Comparison of ENCODE assay signal across 28 mouse cellular contexts in genomic region chr9:47909051-47909450, GRCm38 (mm10).
DNase-seq lines count a peak whose midpoint lies in the region; ATAC-seq and TF ChIP-seq lines count a peak whose summit lies in the region.
"Had no signal": no experiment of that assay in that cellular context is flagged by ENCODE, and none has a peak within 500 bp of the region (broad histone marks: within the 10 kb centered on the region; RNA-seq: fewer than 3 reads in every experiment).

No protein-coding gene starts in this region.

- 73% methylated on average over 5 of the region's 5 CpGs for WGBS in hindbrain, embryonic 10.5 days
- WGBS in hindbrain, embryonic 11.5 days = 78% methylated on average over 5 of the region's 5 CpGs
- WGBS in midbrain, embryonic 10.5 days = 72% methylated on average over 5 of the region's 5 CpGs
- WGBS in midbrain, embryonic 13.5 days = 76% methylated on average over 5 of the region's 5 CpGs
- WGBS in embryonic facial prominence, embryonic 10.5 days = 62% methylated on average over 5 of the region's 5 CpGs
- 39% methylated on average over 5 of the region's 5 CpGs for WGBS in kidney, adult 2 months

- no peaks in the 10 kb centered on the region for H3K9me3 ChIP-seq in hindbrain, embryonic 10.5 days
- no peaks in the 10 kb centered on the region for H3K9me3 ChIP-seq in hindbrain, embryonic 11.5 days (ENCODE audit: control insufficient read depth, low read length)
- H3K9me3 ChIP-seq in midbrain, embryonic 10.5 days (replicated peaks) = no peaks in the 10 kb centered on the region
- no peaks in the 10 kb centered on the region for H3K9me3 ChIP-seq in midbrain, embryonic 13.5 days
- no peaks in the 10 kb centered on the region for H3K9me3 ChIP-seq in embryonic facial prominence, embryonic 10.5 days
- H3K9me3 ChIP-seq: embryonic facial prominence, embryonic 12.5 days; embryonic facial prominence, embryonic 15.5 days; forebrain, embryonic 13.5 days; heart, embryonic 12.5 days; heart, embryonic 15.5 days had no signal

- DNase-seq in hindbrain, embryonic 10.5 days (ENCODE audit: low spot score) = no peak
- no peak for DNase-seq in hindbrain, embryonic 11.5 days (ENCODE audit: low spot score)
- no peak for DNase-seq in midbrain, embryonic 10.5 days (ENCODE audit: low spot score)
- peak; percentile 25 for DNase-seq in Muller cell, postnatal 12 days (ENCODE audit: inconsistent ontology term)
- DNase-seq in embryonic facial prominence, embryonic 10.5 days (ENCODE audit: low spot score) = no peak
- no peak for DNase-seq in kidney, adult 2 months
- DNase-seq: adrenal gland, adult 2 months; adrenal gland, postnatal 14 days; B cell, adult 2 months; cerebellum, adult 18-20 months; cerebellum, adult 9-10 months; forebrain, postnatal 0 days; gastrocnemius, postnatal 25 days; heart, adult 18-20 months; heart, postnatal 10 days; heart, postnatal 36 days had no signal

- ATAC-seq in hindbrain, embryonic 11.5 days (ENCODE audit: low FRiP score) = no peak
- no peak for ATAC-seq in midbrain, embryonic 13.5 days
- ATAC-seq: forebrain, embryonic 13.5 days; forebrain, postnatal 0 days; hindbrain, postnatal 0 days; inflammation-experienced regulatory T-cells, adult 6 months; intestine, embryonic 16.5 days had no signal

- H3K4me3 ChIP-seq in hindbrain, embryonic 10.5 days = no peak overlapping the region
- H3K4me3 ChIP-seq in hindbrain, embryonic 11.5 days (ENCODE audit: low read depth, low read length) = no peak overlapping the region
- H3K4me3 ChIP-seq in midbrain, embryonic 10.5 days = no peak overlapping the region
- H3K4me3 ChIP-seq in midbrain, embryonic 13.5 days (replicated peaks) = no peak overlapping the region
- H3K4me3 ChIP-seq in embryonic facial prominence, embryonic 10.5 days = no peak overlapping the region
- no peak overlapping the region for H3K4me3 ChIP-seq in kidney, adult 2 months (ENCODE audit: insufficient read depth, low read depth, low read length)
- H3K4me3 ChIP-seq: embryonic facial prominence, embryonic 12.5 days; embryonic facial prominence, embryonic 15.5 days; forebrain, embryonic 13.5 days; heart, embryonic 12.5 days; heart, embryonic 15.5 days had no signal

- peaks cover 69% of the 10 kb centered on the region for H3K27me3 ChIP-seq in hindbrain, embryonic 10.5 days (ENCODE audit: insufficient read depth, poor library complexity, severe bottlenecking)
- H3K27me3 ChIP-seq in hindbrain, embryonic 11.5 days (ENCODE audit: control insufficient read depth, insufficient read depth, low read length) = peaks cover 6% of the 10 kb centered on the region
- peaks cover 61% of the 10 kb centered on the region for H3K27me3 ChIP-seq in midbrain, embryonic 10.5 days (ENCODE audit: low read depth, poor library complexity, severe bottlenecking)
- peaks cover 34% of the 10 kb centered on the region for H3K27me3 ChIP-seq in midbrain, embryonic 13.5 days
- H3K27me3 ChIP-seq in embryonic facial prominence, embryonic 10.5 days (replicated peaks; ENCODE audit: low read depth, poor library complexity, severe bottlenecking) = peaks cover 48% of the 10 kb centered on the region
- no peaks in the 10 kb centered on the region for H3K27me3 ChIP-seq in kidney, adult 2 months (replicated peaks; ENCODE audit: control insufficient read depth, insufficient read depth, low read length)
- H3K27me3 ChIP-seq: CH12.LX; embryonic facial prominence, embryonic 12.5 days; embryonic facial prominence, embryonic 15.5 days; heart, embryonic 15.5 days had no signal

- H3K4me2 ChIP-seq in hindbrain, embryonic 11.5 days (replicated peaks; ENCODE audit: low read depth, low read length) = no peak overlapping the region
- H3K4me2 ChIP-seq in midbrain, embryonic 13.5 days (replicated peaks) = no peak overlapping the region
- H3K4me2 ChIP-seq: embryonic facial prominence, embryonic 12.5 days; embryonic facial prominence, embryonic 15.5 days; forebrain, embryonic 13.5 days; heart, embryonic 12.5 days; heart, embryonic 15.5 days; hindbrain, embryonic 14.5 days had no signal

- no peak overlapping the region for H3K9ac ChIP-seq in hindbrain, embryonic 11.5 days (ENCODE audit: low read depth, low read length)
- no peak overlapping the region for H3K9ac ChIP-seq in midbrain, embryonic 13.5 days (replicated peaks)
- H3K9ac ChIP-seq: embryonic facial prominence, embryonic 12.5 days; embryonic facial prominence, embryonic 15.5 days; forebrain, embryonic 13.5 days; forebrain, postnatal 0 days; heart, embryonic 12.5 days; heart, embryonic 15.5 days; hindbrain, embryonic 14.5 days had no signal

- H3K27ac ChIP-seq in hindbrain, embryonic 10.5 days = peak overlapping the region; percentile 71
- H3K27ac ChIP-seq in hindbrain, embryonic 11.5 days (ENCODE audit: low read depth, low read length) = no peak overlapping the region
- H3K27ac ChIP-seq in midbrain, embryonic 10.5 days (replicated peaks) = peak overlapping the region; percentile 80
- H3K27ac ChIP-seq in midbrain, embryonic 13.5 days = no peak overlapping the region
- H3K27ac ChIP-seq in embryonic facial prominence, embryonic 10.5 days (replicated peaks) = peak overlapping the region; percentile 14; the same call in 1 of the 2 replicates
- H3K27ac ChIP-seq in kidney, adult 2 months (ENCODE audit: insufficient read depth, low read depth, low read length) = no peak overlapping the region
- H3K27ac ChIP-seq: embryonic facial prominence, embryonic 12.5 days; embryonic facial prominence, embryonic 15.5 days; heart, embryonic 15.5 days had no signal

- no peaks in the 10 kb centered on the region for H3K36me3 ChIP-seq in hindbrain, embryonic 10.5 days
- H3K36me3 ChIP-seq in hindbrain, embryonic 11.5 days (ENCODE audit: control insufficient read depth, insufficient read depth, low read length) = no peaks in the 10 kb centered on the region
- H3K36me3 ChIP-seq in midbrain, embryonic 10.5 days = no peaks in the 10 kb centered on the region
- no peaks in the 10 kb centered on the region for H3K36me3 ChIP-seq in midbrain, embryonic 13.5 days
- no peaks in the 10 kb centered on the region for H3K36me3 ChIP-seq in embryonic facial prominence, embryonic 10.5 days (replicated peaks)
- H3K36me3 ChIP-seq in kidney, adult 2 months (ENCODE audit: control insufficient read depth, insufficient read depth, low read length) = no peaks in the 10 kb centered on the region
- H3K36me3 ChIP-seq: embryonic facial prominence, embryonic 12.5 days; embryonic facial prominence, embryonic 15.5 days; G1E; heart, embryonic 12.5 days; heart, embryonic 15.5 days had no signal

- H3K4me1 ChIP-seq in hindbrain, embryonic 10.5 days (replicated peaks) = peaks cover 43% of the 10 kb centered on the region
- peaks cover 11% of the 10 kb centered on the region; the same call in 1 of the 2 replicates for H3K4me1 ChIP-seq in hindbrain, embryonic 11.5 days (replicated peaks; ENCODE audit: control insufficient read depth, insufficient read depth, low read length)
- H3K4me1 ChIP-seq in midbrain, embryonic 10.5 days = peaks cover 45% of the 10 kb centered on the region
- H3K4me1 ChIP-seq in midbrain, embryonic 13.5 days (replicated peaks) = peaks cover 36% of the 10 kb centered on the region
- peaks cover 31% of the 10 kb centered on the region for H3K4me1 ChIP-seq in embryonic facial prominence, embryonic 10.5 days
- H3K4me1 ChIP-seq in kidney, adult 2 months (ENCODE audit: control insufficient read depth, insufficient read depth, low read length) = no peaks in the 10 kb centered on the region
- H3K4me1 ChIP-seq: embryonic facial prominence, embryonic 15.5 days; heart, embryonic 12.5 days; heart, embryonic 15.5 days had no signal

- no peak for TF ChIP-seq CTCF in kidney, adult 2 months (conservative IDR thresholded peaks at IDR 0.05; ENCODE audit: insufficient read depth, insufficient read length, low read depth, low read length)

- no peak for TF ChIP-seq POLR2A in kidney, adult 2 months (IDR thresholded peaks at IDR 0.05; ENCODE audit: low read depth, low read length)

Comparison
In these comparisons a context has a peak if more than half of its experiments do, and no peak if none do; other contexts are left out.
1. H3K27ac ChIP-seq: peak in hindbrain, embryonic 10.5 days (single experiment), midbrain, embryonic 10.5 days (single experiment) and embryonic facial prominence, embryonic 10.5 days (single experiment); none in hindbrain, embryonic 11.5 days (single experiment), midbrain, embryonic 13.5 days (single experiment) and kidney, adult 2 months (single experiment).